8 mouse cellular contexts compared by ENCODE assay signal in the genomic region with DNA sequence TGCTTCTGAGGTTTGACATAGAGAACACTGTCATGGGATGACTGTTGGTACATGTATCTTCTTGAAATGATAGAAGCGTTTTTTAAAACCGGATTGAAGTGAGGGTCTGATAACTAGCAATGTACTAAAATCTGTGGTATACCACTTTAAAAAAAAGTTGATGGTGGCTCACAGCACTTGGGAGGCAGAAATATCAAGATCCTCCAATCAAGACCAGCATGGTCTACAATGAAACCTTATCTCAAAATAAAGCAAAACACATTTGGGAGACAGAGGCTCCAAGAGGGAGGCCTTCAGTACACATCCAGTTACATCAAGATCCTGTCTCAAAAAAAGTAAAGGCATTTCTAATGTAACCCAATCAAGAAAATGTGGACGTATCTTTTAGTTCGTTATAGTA. TPM values are rescaled to one million over a fixed set of nuclear protein-coding genes. Genes with fewer than 3 reads are reported as not detected.
DNase-seq lines count a peak whose midpoint lies in the region; ATAC-seq and TF ChIP-seq lines count a peak whose summit lies in the region.

No protein-coding gene starts in this region.

- H3K27ac ChIP-seq in kidney, embryonic 14.5 days (ENCODE audit: low read depth, low read length) = no peak overlapping the region
- H3K27ac ChIP-seq in brown adipose tissue, adult 24 weeks (replicated peaks; ENCODE audit: low read depth, low read length) = no peak overlapping the region
- H3K27ac ChIP-seq in hindbrain, postnatal 0 days = no peak overlapping the region
- H3K27ac ChIP-seq in midbrain, postnatal 0 days (ENCODE audit: low read depth, low read length) = no peak overlapping the region

- peak overlapping the region; percentile 99; the same call in 1 of the 2 replicates for H3K9ac ChIP-seq in kidney, embryonic 14.5 days (ENCODE audit: low read depth, low read length)
- H3K9ac ChIP-seq in hindbrain, postnatal 0 days (replicated peaks; ENCODE audit: low read length) = peak overlapping the region; percentile 99; the same call in 1 of the 2 replicates
- peak overlapping the region; percentile 48; the same call in 1 of the 2 replicates for H3K9ac ChIP-seq in midbrain, postnatal 0 days (replicated peaks; ENCODE audit: low read length, poor library complexity, severe bottlenecking)

- peak overlapping the region; percentile 98 for H3K4me3 ChIP-seq in kidney, embryonic 14.5 days (ENCODE audit: low read length)
- H3K4me3 ChIP-seq in brown adipose tissue, adult 24 weeks (ENCODE audit: insufficient read depth, low read depth, low read length) = peak overlapping the region; percentile 97
- H3K4me3 ChIP-seq in hindbrain, postnatal 0 days (ENCODE audit: low read length) = peak overlapping the region; percentile 98
- peak overlapping the region; percentile 97 for H3K4me3 ChIP-seq in midbrain, postnatal 0 days (ENCODE audit: low read depth, low read length)

- no peak for ATAC-seq in kidney, embryonic 14.5 days (ENCODE audit: low FRiP score, low TSS enrichment)
- no peak for ATAC-seq in hindbrain, postnatal 0 days
- no peak for ATAC-seq in midbrain, postnatal 0 days (ENCODE audit: low FRiP score)

- H3K4me1 ChIP-seq in kidney, embryonic 14.5 days (ENCODE audit: control insufficient read depth, insufficient read depth, low read length) = peaks cover 24% of the 10 kb centered on the region
- peaks cover 8% of the 10 kb centered on the region for H3K4me1 ChIP-seq in brown adipose tissue, adult 24 weeks (ENCODE audit: control insufficient read depth, insufficient read depth, insufficient read length, low read length)
- peaks cover 22% of the 10 kb centered on the region; the same call in 1 of the 2 replicates for H3K4me1 ChIP-seq in hindbrain, postnatal 0 days (ENCODE audit: insufficient read depth, low read length)
- no peaks in the 10 kb centered on the region; the same call in 1 of the 2 replicates for H3K4me1 ChIP-seq in midbrain, postnatal 0 days (ENCODE audit: insufficient read depth, low read length)

- 46% methylated on average over 4 of the region's 4 CpGs for WGBS in kidney, embryonic 14.5 days
- 29% methylated on average over 4 of the region's 4 CpGs for WGBS in hindbrain, postnatal 0 days
- WGBS in midbrain, postnatal 0 days = 24% methylated on average over 4 of the region's 4 CpGs

- no peaks in the 10 kb centered on the region for H3K27me3 ChIP-seq in kidney, embryonic 14.5 days (ENCODE audit: control insufficient read depth, insufficient read depth, low read length)
- no peaks in the 10 kb centered on the region for H3K27me3 ChIP-seq in hindbrain, postnatal 0 days (ENCODE audit: insufficient read depth, low read length)
- no peaks in the 10 kb centered on the region for H3K27me3 ChIP-seq in midbrain, postnatal 0 days (ENCODE audit: insufficient read depth, low read length)

- H3K9me3 ChIP-seq in kidney, embryonic 14.5 days (ENCODE audit: control insufficient read depth, low read length) = no peaks in the 10 kb centered on the region
- H3K9me3 ChIP-seq in hindbrain, postnatal 0 days (ENCODE audit: low read length) = no peaks in the 10 kb centered on the region
- no peaks in the 10 kb centered on the region for H3K9me3 ChIP-seq in midbrain, postnatal 0 days (ENCODE audit: low read length)

- DNase-seq in kidney, adult 9 months = no peak
- DNase-seq in hindbrain, postnatal 0 days (ENCODE audit: low spot score) = no peak
- DNase-seq in midbrain, postnatal 0 days (ENCODE audit: low spot score) = no peak
- no peak for DNase-seq in gastrocnemius, postnatal 14 days
- DNase-seq in frontal cortex, postnatal 36 days (ENCODE audit: low spot score in 2 of 2) = no peak
- no peak for DNase-seq in kidney, adult 18-20 months

- intact Hi-C loops in gastrocnemius, postnatal 14 days (cut with DNase I; ENCODE audit: low total_unique reads) = no loop called here

- peaks cover 15% of the 10 kb centered on the region for H3K36me3 ChIP-seq in kidney, embryonic 14.5 days (ENCODE audit: control insufficient read depth, insufficient read depth, low read length)
- H3K36me3 ChIP-seq in hindbrain, postnatal 0 days (ENCODE audit: insufficient read depth, low read length) = peaks cover 9% of the 10 kb centered on the region; the same call in 1 of the 2 replicates
- peaks cover 4% of the 10 kb centered on the region; the same call in 1 of the 2 replicates for H3K36me3 ChIP-seq in midbrain, postnatal 0 days (ENCODE audit: insufficient read depth, low read length)

- TF ChIP-seq CTCF in hindbrain, postnatal 0 days (IDR thresholded peaks at IDR 0.05; ENCODE audit: low read depth) = no peak
- TF ChIP-seq CTCF in midbrain, postnatal 0 days (IDR thresholded peaks at IDR 0.05) = no peak

- H3K4me2 ChIP-seq in kidney, embryonic 14.5 days (replicated peaks; ENCODE audit: low read depth, low read length) = peak overlapping the region; percentile 64
- H3K4me2 ChIP-seq in hindbrain, postnatal 0 days (ENCODE audit: low read depth, low read length) = peak overlapping the region; percentile 79
- peak overlapping the region; percentile 46 for H3K4me2 ChIP-seq in midbrain, postnatal 0 days (ENCODE audit: low read depth, low read length, poor library complexity, severe bottlenecking)

RNA-seq across cellular contexts. Expression of a gene that starts 2.3 kb away (rescaled TPM):
- 82.2 and 86.8 TPM in 2 replicates for polyA plus RNA-seq in kidney, embryonic 14.5 days (2014; fragmentation: Nextera tagmentation; extraction: Ambion mirVana)
- 30.0 and 45.4 TPM in 2 replicates for polyA plus RNA-seq in brown adipose tissue, adult 24 weeks (2012; ENCODE audit: insufficient read depth, insufficient read length, missing spikeins)
- total RNA-seq in hindbrain, postnatal 0 days (2014; rRNA removed) = 5.4 and 9.4 TPM in 2 replicates
- polyA plus RNA-seq in hindbrain, postnatal 0 days (2015; fragmentation: Nextera tagmentation; extraction: Ambion mirVana) = 77.7 and 83.9 TPM in 2 replicates
- total RNA-seq in midbrain, postnatal 0 days (2014; rRNA removed) = 11.0 and 22.5 TPM in 2 replicates
- polyA plus RNA-seq in midbrain, postnatal 0 days (2015; fragmentation: Nextera tagmentation; extraction: Ambion mirVana) = 70.3 and 78.7 TPM in 2 replicates
- total RNA-seq in gastrocnemius, postnatal 14 days (2021) = 10 to 100 TPM; 12.6 to 14.4 TPM

RNA-seq across cellular contexts. Expression of a gene that starts 2.4 kb away (rescaled TPM):
- 1.9 and 2.7 TPM in 2 replicates for polyA plus RNA-seq in kidney, embryonic 14.5 days (2014; fragmentation: Nextera tagmentation; extraction: Ambion mirVana)
- 0.58 and 1.9 TPM in 2 replicates for polyA plus RNA-seq in brown adipose tissue, adult 24 weeks (2012; ENCODE audit: insufficient read depth, insufficient read length, missing spikeins)
- total RNA-seq in hindbrain, postnatal 0 days (2014; rRNA removed) = 0.47 and 1.7 TPM in 2 replicates
- 0.60 and 1.4 TPM in 2 replicates for polyA plus RNA-seq in hindbrain, postnatal 0 days (2015; fragmentation: Nextera tagmentation; extraction: Ambion mirVana)
- total RNA-seq in midbrain, postnatal 0 days (2014; rRNA removed) = 0.80 TPM in 1 of 2 replicates, not detected in the other
- polyA plus RNA-seq in midbrain, postnatal 0 days (2015; fragmentation: Nextera tagmentation; extraction: Ambion mirVana) = 0.55 and 1.2 TPM in 2 replicates
- 1 to 10 TPM; 1.8 to 2.0 TPM for total RNA-seq in gastrocnemius, postnatal 14 days (2021)

RNA-seq across cellular contexts. Expression of a gene that starts 38.3 kb away (rescaled TPM):
- 4.8 and 5.1 TPM in 2 replicates for polyA plus RNA-seq in kidney, embryonic 14.5 days (2014; fragmentation: Nextera tagmentation; extraction: Ambion mirVana)
- 5.3 TPM in 2 replicates for polyA plus RNA-seq in brown adipose tissue, adult 24 weeks (2012; ENCODE audit: insufficient read depth, insufficient read length, missing spikeins)
- total RNA-seq in hindbrain, postnatal 0 days (2014; rRNA removed) = 0.22 and 18.2 TPM in 2 replicates
- polyA plus RNA-seq in hindbrain, postnatal 0 days (2015; fragmentation: Nextera tagmentation; extraction: Ambion mirVana) = 0.63 and 0.88 TPM in 2 replicates
- total RNA-seq in midbrain, postnatal 0 days (2014; rRNA removed) = not detected in 2 replicates
- polyA plus RNA-seq in midbrain, postnatal 0 days (2015; fragmentation: Nextera tagmentation; extraction: Ambion mirVana) = 0.45 and 0.59 TPM in 2 replicates
- total RNA-seq in gastrocnemius, postnatal 14 days (2021) = under 1 TPM; 0.45 to 0.47 TPM

RNA-seq across cellular contexts. Expression of a gene that starts 41.7 kb away (rescaled TPM):
- 19.7 and 28.4 TPM in 2 replicates for polyA plus RNA-seq in kidney, embryonic 14.5 days (2014; fragmentation: Nextera tagmentation; extraction: Ambion mirVana)
- 4.2 and 7.5 TPM in 2 replicates for polyA plus RNA-seq in brown adipose tissue, adult 24 weeks (2012; ENCODE audit: insufficient read depth, insufficient read length, missing spikeins)
- total RNA-seq in hindbrain, postnatal 0 days (2014; rRNA removed) = 25.3 and 25.5 TPM in 2 replicates
- 57.2 and 61.9 TPM in 2 replicates for polyA plus RNA-seq in hindbrain, postnatal 0 days (2015; fragmentation: Nextera tagmentation; extraction: Ambion mirVana)
- 34.5 and 47.7 TPM in 2 replicates for total RNA-seq in midbrain, postnatal 0 days (2014; rRNA removed)
- 60.9 and 65.5 TPM in 2 replicates for polyA plus RNA-seq in midbrain, postnatal 0 days (2015; fragmentation: Nextera tagmentation; extraction: Ambion mirVana)
- 1 to 10 TPM; 7.4 to 8.4 TPM for total RNA-seq in gastrocnemius, postnatal 14 days (2021)

Comparison
In these comparisons a context has a peak if more than half of its experiments do, and no peak if none do; other contexts are left out.
1. H3K9ac ChIP-seq: peak in every context shown above with its lines; median percentile 99 in kidney, embryonic 14.5 days; 99 in hindbrain, postnatal 0 days; 48 in midbrain, postnatal 0 days.